Mouse (Mus musculus): ENCODE measurements around the gene Pot1b. TPM values are rescaled to one million over a fixed set of nuclear protein-coding genes. Genes with fewer than 3 reads are reported as not detected.

The Pot1b gene
- polyA plus RNA-seq (2015; fragmentation: Nextera tagmentation; extraction: Ambion mirVana), result 9.3 and 9.7 TPM in 2 replicates

GRCm38 (mm10) chr17:55711984-55712811, at the start of gene Pot1b:
Pot1b (minus strand) TSS chr17:55712628.

GRCm38 (mm10) chr17:55749786-55750185, 37.4 kb upstream of the Pot1b start, which contains the start of gene Adgre4:
Adgre4 (plus strand) TSS chr17:55749984.

GRCm38 (mm10) chr17:55625092-55625491, 87.3 kb downstream of the Pot1b start, which contains the start of gene Vmn2r118:
Vmn2r118 (minus strand) TSS chr17:55625192.

Other genes with a start within 250 kb of the Pot1b start
- not detected in 2 replicates for gene Vmn2r118, start 87.4 kb downstream of the Pot1b start, polyA plus RNA-seq (2015; fragmentation: Nextera tagmentation; extraction: Ambion mirVana)
- 3.6 and 5.5 TPM in 2 replicates for gene Adgre4, start 37.4 kb upstream of the Pot1b start, polyA plus RNA-seq (2015; fragmentation: Nextera tagmentation; extraction: Ambion mirVana)
- gene Zfp119a, start 166.3 kb upstream of the Pot1b start, polyA plus RNA-seq (2015; fragmentation: Nextera tagmentation; extraction: Ambion mirVana), result 3.9 and 4.4 TPM in 2 replicates
- 9.3 and 10.6 TPM in 2 replicates for gene Zfp959, start 179.5 kb upstream of the Pot1b start, polyA plus RNA-seq (2015; fragmentation: Nextera tagmentation; extraction: Ambion mirVana)
- gene Zfp119b, start 236.9 kb upstream of the Pot1b start, polyA plus RNA-seq (2015; fragmentation: Nextera tagmentation; extraction: Ambion mirVana), result 3.7 and 4.5 TPM in 2 replicates
- 19.6 and 28.1 TPM in 2 replicates for gene Ebi3, start 240.0 kb upstream of the Pot1b start, polyA plus RNA-seq (2015; fragmentation: Nextera tagmentation; extraction: Ambion mirVana)
- gene Yju2, start 246.5 kb upstream of the Pot1b start, polyA plus RNA-seq (2015; fragmentation: Nextera tagmentation; extraction: Ambion mirVana), result 12.2 and 13.4 TPM in 2 replicates